Mouse (Mus musculus) testis, postnatal 14 days (tissue): ENCODE results near the gene Scn4b.

ENCODE experiments used
- DNase-seq: peaks from one replicate; pipeline ENCODE4 v3.0.0; 2021; ENCODE audit warnings: low spot score

Scn4b gene

GRCm38 (mm10) chr9:45126941-45127340 lies 11.3 kb upstream of the Scn4b start:
- DNase-seq, result no peak

GRCm38 (mm10) chr9:45130119-45130518 lies 8.1 kb upstream of the Scn4b start:
- DNase-seq, result no peak

- no peak for DNase-seq
Observed at GRCm38 (mm10) chr9:45133484-45134310, 4.5 kb upstream of the Scn4b start.

GRCm38 (mm10) chr9:45136442-45137169 lies 1.6 kb upstream of the Scn4b start:
- no peak for DNase-seq

GRCm38 (mm10) chr9:45139082-45139481 lies 887 bp downstream of the Scn4b start:
- DNase-seq, result no peak

- DNase-seq, result no peak
Observed at GRCm38 (mm10) chr9:45140945-45141344, 2.8 kb downstream of the Scn4b start.

GRCm38 (mm10) chr9:45142686-45143085 lies 4.5 kb downstream of the Scn4b start:
- DNase-seq, result no peak

GRCm38 (mm10) chr9:45145533-45146266 lies 7.5 kb downstream of the Scn4b start:
- DNase-seq, result no peak

GRCm38 (mm10) chr9:45146267-45146597 lies 8.0 kb downstream of the Scn4b start:
- DNase-seq, result peak; percentile 23

- no peak for DNase-seq
Observed at GRCm38 (mm10) chr9:45150933-45151332, 12.7 kb downstream of the Scn4b start.

GRCm38 (mm10) chr9:45153361-45153760 lies 15.2 kb downstream of the Scn4b start:
- no peak for DNase-seq

- no peak for DNase-seq
Observed at GRCm38 (mm10) chr9:45167903-45168302, 29.7 kb downstream of the Scn4b start.

GRCm38 (mm10) chr9:45170150-45170549 lies 32.0 kb downstream of the Scn4b start:
- DNase-seq, result no peak

- DNase-seq, result no peak
Observed at GRCm38 (mm10) chr9:45171073-45171610, 32.9 kb downstream of the Scn4b start.

GRCm38 (mm10) chr9:45173475-45173874 lies 35.3 kb downstream of the Scn4b start:
- no peak for DNase-seq

- DNase-seq, result no peak
Observed at GRCm38 (mm10) chr9:45179282-45179681, 41.1 kb downstream of the Scn4b start.

- no peak for DNase-seq
Observed at GRCm38 (mm10) chr9:45181770-45182169, 43.6 kb downstream of the Scn4b start, which contains the start of gene BC049352. Gene BC049352 (plus strand): TSS chr9:45182007.

GRCm38 (mm10) chr9:45182521-45182920 lies 44.3 kb downstream of the Scn4b start:
- DNase-seq, result no peak

- no peak for DNase-seq
Observed at GRCm38 (mm10) chr9:45183266-45183665, 45.1 kb downstream of the Scn4b start.

- DNase-seq, result no peak
Observed at GRCm38 (mm10) chr9:45185250-45185649, 47.1 kb downstream of the Scn4b start.

GRCm38 (mm10) chr9:45188570-45189563 lies 50.7 kb downstream of the Scn4b start:
- no peak for DNase-seq
